Mouse (Mus musculus): ENCODE measurements at regions not wholly inside any gene's neighbourhood (a gene's known extent, or its start where the extent isn't known, plus 50 kb on each side); places are given as distances from the start of the nearest gene placed in this dataset.
"Not testable (repeated sequence)": the region's sequence is repeated elsewhere in the genome, so short reads cannot be mapped to it uniquely, and the experiment has no call there.

GRCm38 (mm10) chrX:159055689-159056461, 154.2 kb upstream of the Rps6ka3 start:
- Histone ChIP-seq H3K36me3 (ENCODE audit: control insufficient read depth, insufficient read depth, low read length) (no peaks in the 10 kb centered on the region), H3K4me3 (ENCODE audit: low read depth, low read length) (no peak overlapping the region), H3K4me1 (ENCODE audit: control insufficient read depth, insufficient read depth, low read length) (no peaks in the 10 kb centered on the region), H3K27ac (replicated peaks; ENCODE audit: low read depth, low read length) (no peak overlapping the region), H3K9ac (ENCODE audit: low read length) (no peak overlapping the region), H3K27me3 (ENCODE audit: control insufficient read depth, insufficient read depth, low read length) (no peaks in the 10 kb centered on the region; the same call in 1 of the 2 replicates), H3K9me3 (ENCODE audit: control insufficient read depth, low read length) (no peaks in the 10 kb centered on the region), H3K4me2 (ENCODE audit: low read depth, severe bottlenecking) (no peak overlapping the region)
- no peak for ATAC-seq (ENCODE audit: insufficient number of reproducible peaks, low FRiP score, low TSS enrichment, low read depth)
- WGBS, result 75% methylated on average over 8 of the region's 8 CpGs
- DNase-seq (ENCODE audit: low spot score), result no peak

- Histone ChIP-seq H3K4me2 (ENCODE audit: low read depth, severe bottlenecking) (no peak overlapping the region), H3K4me1 (ENCODE audit: control insufficient read depth, insufficient read depth, low read length) (no peaks in the 10 kb centered on the region), H3K36me3 (ENCODE audit: control insufficient read depth, insufficient read depth, low read length) (no peaks in the 10 kb centered on the region), H3K27me3 (ENCODE audit: control insufficient read depth, insufficient read depth, low read length) (no peaks in the 10 kb centered on the region; the same call in 1 of the 2 replicates), H3K9me3 (ENCODE audit: control insufficient read depth, low read length) (no peaks in the 10 kb centered on the region), H3K9ac (ENCODE audit: low read length) (no peak overlapping the region), H3K4me3 (ENCODE audit: low read depth, low read length) (no peak overlapping the region), H3K27ac (replicated peaks; ENCODE audit: low read depth, low read length) (no peak overlapping the region)
- ATAC-seq (ENCODE audit: insufficient number of reproducible peaks, low FRiP score, low TSS enrichment, low read depth), result no peak
- DNase-seq (ENCODE audit: low spot score), result no peak
Measured at GRCm38 (mm10) chrX:159056462-159056805, 153.7 kb upstream of the Rps6ka3 start.

GRCm38 (mm10) chrX:159058931-159059330, 151.2 kb upstream of the Rps6ka3 start:
- Histone ChIP-seq H3K27me3 (ENCODE audit: control insufficient read depth, insufficient read depth, low read length) (peaks cover 2% of the 10 kb centered on the region; the same call in 1 of the 2 replicates), H3K27ac (replicated peaks; ENCODE audit: low read depth, low read length) (no peak overlapping the region), H3K4me3 (ENCODE audit: low read depth, low read length) (no peak overlapping the region), H3K4me2 (ENCODE audit: low read depth, severe bottlenecking) (no peak overlapping the region), H3K36me3 (ENCODE audit: control insufficient read depth, insufficient read depth, low read length) (no peaks in the 10 kb centered on the region), H3K9me3 (ENCODE audit: control insufficient read depth, low read length) (no peaks in the 10 kb centered on the region), H3K4me1 (ENCODE audit: control insufficient read depth, insufficient read depth, low read length) (no peaks in the 10 kb centered on the region), H3K9ac (ENCODE audit: low read length) (no peak overlapping the region)
- DNase-seq (ENCODE audit: low spot score), result no peak
- ATAC-seq (ENCODE audit: insufficient number of reproducible peaks, low FRiP score, low TSS enrichment, low read depth), result no peak

DNA sequence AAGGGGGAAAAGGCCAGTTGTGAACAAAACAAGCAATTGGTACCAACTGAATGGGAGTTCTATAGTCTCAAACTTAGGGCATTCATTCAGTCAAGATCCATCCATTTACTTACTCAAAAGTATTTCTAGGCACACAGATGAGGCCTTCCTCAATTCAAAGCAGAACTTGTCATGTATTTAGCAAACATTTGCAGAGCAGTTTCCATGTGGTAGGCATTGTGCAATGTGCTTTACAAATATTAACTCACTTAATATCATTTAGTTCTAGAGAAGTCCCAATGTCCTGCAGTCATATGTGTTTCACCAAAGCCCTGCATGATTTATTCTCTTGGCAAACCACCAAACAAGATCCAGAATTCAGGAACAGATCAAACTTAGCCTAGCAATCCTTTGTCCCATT, 148.8 kb upstream of the Rps6ka3 start:
- Histone ChIP-seq H3K4me2 (ENCODE audit: low read depth, severe bottlenecking) (no peak overlapping the region), H3K4me3 (ENCODE audit: low read depth, low read length) (no peak overlapping the region), H3K36me3 (ENCODE audit: control insufficient read depth, insufficient read depth, low read length) (no peaks in the 10 kb centered on the region), H3K27ac (replicated peaks; ENCODE audit: low read depth, low read length) (no peak overlapping the region), H3K27me3 (ENCODE audit: control insufficient read depth, insufficient read depth, low read length) (peaks cover 4% of the 10 kb centered on the region; the same call in 1 of the 2 replicates), H3K9ac (ENCODE audit: low read length) (no peak overlapping the region), H3K9me3 (ENCODE audit: control insufficient read depth, low read length) (no peaks in the 10 kb centered on the region), H3K4me1 (ENCODE audit: control insufficient read depth, insufficient read depth, low read length) (no peaks in the 10 kb centered on the region)
- no peak for DNase-seq (ENCODE audit: low spot score)
- no peak for ATAC-seq (ENCODE audit: insufficient number of reproducible peaks, low FRiP score, low TSS enrichment, low read depth)

GRCm38 (mm10) chrX:159066212-159066611, 143.9 kb upstream of the Rps6ka3 start:
- H3K4me2 ChIP-seq (ENCODE audit: low read depth, severe bottlenecking), result no peak overlapping the region
- H3K36me3 ChIP-seq (ENCODE audit: control insufficient read depth, insufficient read depth, low read length), result no peaks in the 10 kb centered on the region
- H3K9ac ChIP-seq (ENCODE audit: low read length), result no peak overlapping the region
- no peaks in the 10 kb centered on the region for H3K9me3 ChIP-seq (ENCODE audit: control insufficient read depth, low read length)
- ATAC-seq (ENCODE audit: insufficient number of reproducible peaks, low FRiP score, low TSS enrichment, low read depth) (no peak), DNase-seq (ENCODE audit: low spot score) (no peak)
- WGBS, result 76% methylated on average over 2 of the region's 2 CpGs
- no peaks in the 10 kb centered on the region for H3K4me1 ChIP-seq (ENCODE audit: control insufficient read depth, insufficient read depth, low read length)
- H3K27me3 ChIP-seq (ENCODE audit: control insufficient read depth, insufficient read depth, low read length), result 0 out of 2 replicates have a peak, but pooled peaks cover 5% of the 10 kb centered on the region
- no peak overlapping the region for H3K27ac ChIP-seq (replicated peaks; ENCODE audit: low read depth, low read length)
- H3K4me3 ChIP-seq (ENCODE audit: low read depth, low read length), result no peak overlapping the region

DNA sequence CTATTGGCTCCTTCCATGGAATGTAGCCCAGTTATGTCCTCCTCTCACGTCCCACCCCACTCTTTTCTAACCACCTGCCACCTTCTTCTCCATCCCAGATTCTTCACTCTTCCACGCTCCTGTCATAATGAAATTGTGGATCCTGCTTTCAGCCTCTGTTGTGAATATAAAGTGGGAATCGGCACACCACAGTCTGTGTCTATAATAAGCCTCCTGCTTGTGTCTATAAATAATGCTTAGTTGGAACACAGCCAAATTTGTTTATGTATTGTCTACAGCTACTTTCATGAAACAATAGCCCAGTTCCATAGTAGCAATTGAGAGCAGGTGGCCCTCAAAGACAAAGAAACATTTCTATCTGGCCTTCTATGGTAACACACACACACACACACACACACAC, 137.5 kb upstream of the Rps6ka3 start:
- Histone ChIP-seq H3K4me1 (ENCODE audit: control insufficient read depth, insufficient read depth, low read length) (no peaks in the 10 kb centered on the region), H3K27ac (replicated peaks; ENCODE audit: low read depth, low read length) (no peak overlapping the region), H3K9ac (ENCODE audit: low read length) (no peak overlapping the region), H3K9me3 (ENCODE audit: control insufficient read depth, low read length) (no peaks in the 10 kb centered on the region), H3K4me3 (ENCODE audit: low read depth, low read length) (no peak overlapping the region), H3K27me3 (ENCODE audit: control insufficient read depth, insufficient read depth, low read length) (no peaks in the 10 kb centered on the region), H3K4me2 (ENCODE audit: low read depth, severe bottlenecking) (no peak overlapping the region), H3K36me3 (ENCODE audit: control insufficient read depth, insufficient read depth, low read length) (no peaks in the 10 kb centered on the region)
- ATAC-seq (ENCODE audit: insufficient number of reproducible peaks, low FRiP score, low TSS enrichment, low read depth), result no peak
- no peak for DNase-seq (ENCODE audit: low spot score)
- 82% methylated on average over 3 of the region's 3 CpGs for WGBS

GRCm38 (mm10) chrX:159073533-159073932, 136.6 kb upstream of the Rps6ka3 start:
- ATAC-seq (ENCODE audit: insufficient number of reproducible peaks, low FRiP score, low TSS enrichment, low read depth), result no peak
- H3K27me3 ChIP-seq (ENCODE audit: control insufficient read depth, insufficient read depth, low read length), result no peaks in the 10 kb centered on the region

GRCm38 (mm10) chrX:159080508-159080907, 129.6 kb upstream of the Rps6ka3 start:
- DNase-seq (ENCODE audit: low spot score), result no peak
- H3K4me2 ChIP-seq (ENCODE audit: low read depth, severe bottlenecking), result no peak overlapping the region
- no peaks in the 10 kb centered on the region for H3K36me3 ChIP-seq (ENCODE audit: control insufficient read depth, insufficient read depth, low read length)
- H3K9me3 ChIP-seq (ENCODE audit: control insufficient read depth, low read length), result no peaks in the 10 kb centered on the region
- ATAC-seq (ENCODE audit: insufficient number of reproducible peaks, low FRiP score, low TSS enrichment, low read depth), result no peak
- H3K27me3 ChIP-seq (ENCODE audit: control insufficient read depth, insufficient read depth, low read length), result no peaks in the 10 kb centered on the region
- H3K9ac ChIP-seq (ENCODE audit: low read length), result no peak overlapping the region
- H3K27ac ChIP-seq (replicated peaks; ENCODE audit: low read depth, low read length), result no peak overlapping the region
- H3K4me1 ChIP-seq (ENCODE audit: control insufficient read depth, insufficient read depth, low read length), result no peaks in the 10 kb centered on the region
- no peak overlapping the region for H3K4me3 ChIP-seq (ENCODE audit: low read depth, low read length)
- 80% methylated on average over 2 of the region's 2 CpGs for WGBS

More at GRCm38 (mm10) chrX:159073533-159073932, 136.6 kb upstream of the Rps6ka3 start:
- Histone ChIP-seq H3K36me3 (ENCODE audit: control insufficient read depth, insufficient read depth, low read length) (no peaks in the 10 kb centered on the region), H3K4me2 (ENCODE audit: low read depth, severe bottlenecking) (no peak overlapping the region), H3K27ac (replicated peaks; ENCODE audit: low read depth, low read length) (no peak overlapping the region), H3K4me3 (ENCODE audit: low read depth, low read length) (no peak overlapping the region), H3K4me1 (ENCODE audit: control insufficient read depth, insufficient read depth, low read length) (no peaks in the 10 kb centered on the region), H3K9me3 (ENCODE audit: control insufficient read depth, low read length) (no peaks in the 10 kb centered on the region), H3K9ac (ENCODE audit: low read length) (no peak overlapping the region)
- no peak for DNase-seq (ENCODE audit: low spot score)

- not testable (repeated sequence) for ATAC-seq (ENCODE audit: insufficient number of reproducible peaks, low FRiP score, low TSS enrichment, low read depth); H3K27me3 ChIP-seq (ENCODE audit: control insufficient read depth, insufficient read depth, low read length); H3K4me1 ChIP-seq (ENCODE audit: control insufficient read depth, insufficient read depth, low read length); DNase-seq (ENCODE audit: low spot score); H3K9ac ChIP-seq (ENCODE audit: low read length); H3K36me3 ChIP-seq (ENCODE audit: control insufficient read depth, insufficient read depth, low read length); H3K9me3 ChIP-seq (ENCODE audit: control insufficient read depth, low read length); H3K4me2 ChIP-seq (ENCODE audit: low read depth, severe bottlenecking); H3K27ac ChIP-seq (replicated peaks; ENCODE audit: low read depth, low read length); H3K4me3 ChIP-seq (ENCODE audit: low read depth, low read length)
- 93% methylated on average over 6 of the region's 6 CpGs for WGBS
Measured at GRCm38 (mm10) chrX:159110651-159111050, 99.5 kb upstream of the Rps6ka3 start.
